Mouse (Mus musculus): ENCODE data around the gene Gm8653. TPM values are rescaled to one million over a fixed set of nuclear protein-coding genes. Genes with fewer than 3 reads are reported as not detected.

Gene Gm8653
- total RNA-seq (2023): not detected

DNA sequence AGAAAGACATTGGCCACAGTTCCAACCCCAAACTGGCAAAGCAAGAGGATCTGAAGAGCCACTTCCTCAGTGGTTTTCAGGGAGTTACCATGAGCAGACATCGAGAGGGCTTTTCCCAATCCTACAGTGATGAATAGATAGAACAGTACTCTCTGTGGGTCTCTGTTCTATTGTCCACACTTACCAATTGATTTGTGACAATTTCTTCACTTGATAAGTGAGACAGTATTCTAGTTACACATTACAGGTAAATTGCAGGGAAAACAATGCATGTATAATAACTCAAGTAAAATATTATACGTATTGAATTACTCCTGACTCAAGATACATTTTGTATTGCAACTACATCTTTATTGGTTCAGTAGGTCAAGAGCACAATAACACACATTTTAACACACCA, at the start of gene Gm8653:
Gm8653 (minus strand) TSS at position 101 of the 400 bp plus-strand sequence.

DNA sequence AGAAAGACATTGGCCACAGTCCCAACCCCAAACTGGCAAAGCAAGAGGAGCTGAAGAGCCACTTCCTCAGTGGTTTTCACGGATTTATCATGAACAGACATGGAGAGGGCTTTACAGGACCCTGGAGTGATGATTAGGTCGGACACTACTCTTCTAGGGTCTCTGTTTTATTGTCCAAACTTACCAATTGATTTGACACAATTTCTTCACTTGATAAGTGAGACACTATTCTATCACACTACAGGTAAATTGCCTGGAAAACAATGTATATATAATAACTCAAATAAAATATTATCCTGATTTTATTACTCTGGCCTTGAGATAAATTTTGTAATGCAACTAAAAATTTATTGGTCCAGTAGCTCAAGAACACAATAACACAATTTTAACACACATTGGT, 28.3 kb upstream of the Gm8653 start, which contains the start of gene Gm8453:
Gm8453 (minus strand) TSS at position 101 of the 400 bp plus-strand sequence.

DNA sequence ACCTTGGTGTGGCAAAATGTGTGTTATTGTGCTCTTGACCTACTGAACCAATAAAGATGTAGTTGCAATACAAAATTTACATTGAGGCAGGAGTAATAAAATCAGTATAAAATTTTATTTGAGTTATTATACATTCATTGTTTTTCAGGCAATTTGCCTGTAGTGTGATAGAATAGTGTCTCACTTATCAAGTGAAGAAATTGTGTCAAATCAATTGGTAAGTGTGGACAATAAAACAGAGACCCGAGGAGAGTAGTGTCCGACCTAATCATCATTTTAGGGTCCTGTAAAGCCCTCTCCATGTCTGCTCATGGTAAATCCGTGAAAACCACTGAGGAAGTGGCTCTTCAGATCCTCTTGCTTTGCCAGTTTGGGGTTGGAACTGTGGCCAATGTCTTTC, 12.0 kb downstream of the Gm8653 start, which contains the start of gene Vmn1r143:
Vmn1r143 (plus strand) TSS at position 301 of the 400 bp plus-strand sequence.

DNA sequence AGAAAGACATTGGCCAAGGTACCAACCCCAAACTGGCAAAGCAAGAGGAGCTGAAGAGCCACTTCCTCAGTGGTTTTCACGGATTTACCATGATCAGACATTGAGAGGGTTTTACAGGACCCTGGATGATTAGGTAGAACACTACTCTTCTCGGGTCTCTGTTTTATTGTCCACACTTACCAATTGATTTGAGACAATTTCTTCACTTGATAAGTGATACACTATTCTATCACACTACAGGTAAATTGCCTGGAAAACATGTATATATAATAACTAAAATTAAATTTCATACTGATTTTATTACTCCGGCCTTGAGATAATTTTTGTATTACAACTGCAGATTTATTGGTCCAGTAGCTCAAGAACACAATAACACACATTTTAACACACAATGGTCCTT, 37.1 kb downstream of the Gm8653 start, which contains the start of gene Vmn1r142:
Vmn1r142 (minus strand) TSS at position 101 of the 400 bp plus-strand sequence.

Other genes starting within 250 kb of the Gm8653 start
- gene Vmn1r137, start 206.7 kb downstream of the Gm8653 start, total RNA-seq (2023): not detected
- not detected for gene Vmn1r138, start 172.4 kb downstream of the Gm8653 start, total RNA-seq (2023)
- gene Gm6176, start 145.0 kb downstream of the Gm8653 start, total RNA-seq (2023): not detected
- not detected for gene Vmn1r139, start 132.2 kb downstream of the Gm8653 start, total RNA-seq (2023)
- not detected for gene Gm16451, start 83.0 kb downstream of the Gm8653 start, total RNA-seq (2023)
- gene Gm10666, start 66.5 kb downstream of the Gm8653 start, total RNA-seq (2023): not detected
- not detected for gene Vmn1r142, start 37.2 kb downstream of the Gm8653 start, total RNA-seq (2023)
- not detected for gene Vmn1r143, start 11.9 kb downstream of the Gm8653 start, total RNA-seq (2023)
- gene Gm8453, start 28.2 kb upstream of the Gm8653 start, total RNA-seq (2023): not detected
- not detected for gene Gm4187, start 128.5 kb upstream of the Gm8653 start, total RNA-seq (2023)
- gene Gm8660, start 169.8 kb upstream of the Gm8653 start, total RNA-seq (2023): not detected
- gene Vmn1r148, start 212.3 kb upstream of the Gm8653 start, total RNA-seq (2023): not detected
- not detected for gene Vmn1r149, start 237.0 kb upstream of the Gm8653 start, total RNA-seq (2023)